Mouse (Mus musculus) MEL (cell line): ENCODE data around the gene 1700001L19Rik.

Experiments
- CTCF ChIP-seq, 3 experiments: IDR thresholded peaks in 2 of 3; conservative IDR thresholded peaks in 1 of 3; 2 replicates each; pipeline ENCODE4 v1.5.1; 2011 to 2012; ENCODE audit warnings: low read length in 3 of 3, low read depth in 2 of 3, mild to moderate bottlenecking in 2 of 3, improper control_type of control experiment in 1 of 3, inconsistent platforms in 1 of 3, mixed read lengths in 1 of 3, moderate library complexity in 1 of 3; ENCODE audit not compliant: control insufficient read depth in 1 of 3, insufficient read depth in 1 of 3, poor library complexity in 1 of 3, severe bottlenecking in 1 of 3
- GATA1 ChIP-seq: IDR thresholded peaks from 2 replicates; pipeline ENCODE4 v1.6.1; 2011; ENCODE audit warnings: low read depth, low read length, improper control_type of control experiment
- UBTF ChIP-seq: IDR thresholded peaks from 2 replicates; pipeline ENCODE4 v1.6.1; 2012; ENCODE audit warnings: low read depth, mild to moderate bottlenecking, inconsistent platforms, low read length, improper control_type of control experiment, moderate library complexity, borderline replicate concordance; ENCODE audit not compliant: insufficient read depth

DNA sequence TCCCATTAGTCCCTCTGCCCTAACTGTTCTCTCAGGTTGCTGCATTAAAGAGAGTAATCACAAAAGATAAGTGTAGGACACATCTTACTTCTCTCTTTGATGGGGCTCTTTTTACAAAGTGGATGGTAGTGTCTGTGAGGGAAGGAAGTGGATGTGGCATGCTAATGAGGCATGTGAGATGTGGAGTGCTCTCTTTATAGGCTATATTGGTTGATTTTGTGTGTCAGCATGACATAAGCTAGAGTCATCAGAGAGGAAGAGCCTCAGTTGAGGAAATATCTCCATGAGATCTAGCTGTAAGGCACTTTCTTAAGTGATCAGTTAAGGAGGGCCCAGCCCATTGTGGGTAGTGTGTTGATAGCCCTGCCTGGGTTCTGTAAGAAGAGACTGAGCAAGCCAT is 8.9 kb upstream of the 1700001L19Rik start:
- TF ChIP-seq GATA1: no peak
- no peak for TF ChIP-seq UBTF
- TF ChIP-seq CTCF (IDR thresholded peaks at IDR 0.05 in 2 of 3, conservative IDR thresholded peaks at IDR 0.05 in 1 of 3; ENCODE audit: control insufficient read depth in 1 of 3, insufficient read depth in 1 of 3, low read depth in 2 of 3, low read length in 3 of 3, poor library complexity in 1 of 3, severe bottlenecking in 1 of 3): no peak
